Mouse (Mus musculus) brain, embryonic 14.5 days (tissue): ENCODE data around the gene Zfr2.

Experiments used
- CTCF ChIP-seq: fragments of 200-500 bp; IDR thresholded peaks from 2 replicates; pipeline ENCODE4 v1.5.1; 2012; ENCODE audit warnings: inconsistent platforms, mild to moderate bottlenecking, moderate library complexity, borderline replicate concordance; ENCODE audit not compliant: insufficient read depth, insufficient read length; ENCODE audit errors: extremely low read depth
- POLR2A ChIP-seq: fragments of 200-500 bp; IDR thresholded peaks from 2 replicates; pipeline ENCODE4 v1.6.1; 2012; ENCODE audit warnings: mild to moderate bottlenecking, inconsistent platforms, borderline replicate concordance; ENCODE audit not compliant: poor library complexity, insufficient read depth, insufficient read length, severe bottlenecking; ENCODE audit errors: extremely low read depth

GRCm38 (mm10) chr10:81234206-81234605 is 1.3 kb downstream of the Zfr2 start:
- no peak for TF ChIP-seq CTCF
- no peak for TF ChIP-seq POLR2A
